Mouse (Mus musculus): ENCODE measurements at regions not wholly inside any gene's neighbourhood (a gene's known extent, or its start where the extent isn't known, plus 50 kb on each side); places are given as distances from the start of the nearest gene placed in this dataset.

DNA sequence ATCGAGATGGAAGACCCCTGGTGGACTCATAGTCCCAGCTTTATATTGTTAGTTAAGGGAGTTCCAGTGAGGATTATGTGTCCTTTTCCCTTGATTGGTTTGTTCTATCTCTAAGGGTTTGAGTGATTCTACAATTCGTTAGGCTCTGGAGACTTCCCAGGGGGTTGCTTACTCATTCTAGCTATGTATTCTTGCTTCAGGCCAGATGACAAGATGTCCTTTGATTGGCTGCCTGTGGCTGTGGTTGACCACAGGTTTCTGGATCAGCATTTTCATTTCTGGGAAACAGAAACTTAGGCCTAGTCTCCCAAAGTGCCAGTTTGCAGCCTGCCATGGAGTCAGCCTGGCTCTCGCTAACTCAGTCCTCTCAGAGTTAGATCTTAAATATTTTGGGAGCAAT, 119.3 kb upstream of the H2al1n start:
- H3K9ac ChIP-seq (ENCODE audit: low read depth, low read length), result no peak overlapping the region
- no peaks in the 10 kb centered on the region for H3K27me3 ChIP-seq (ENCODE audit: control insufficient read depth, insufficient read depth, low read length)
- H3K4me2 ChIP-seq (replicated peaks; ENCODE audit: low read depth, low read length), result no peak overlapping the region
- H3K9me3 ChIP-seq (ENCODE audit: control insufficient read depth, low read length), result no peaks in the 10 kb centered on the region
- H3K4me3 ChIP-seq (ENCODE audit: low read length), result no peak overlapping the region
- no peak for ATAC-seq (ENCODE audit: low FRiP score, low TSS enrichment)
- H3K27ac ChIP-seq (ENCODE audit: low read depth, low read length), result no peak overlapping the region
- 83% methylated on average over 3 of the region's 3 CpGs for WGBS
- H3K4me1 ChIP-seq (ENCODE audit: control insufficient read depth, insufficient read depth, low read length), result no peaks in the 10 kb centered on the region
- H3K36me3 ChIP-seq (ENCODE audit: control insufficient read depth, insufficient read depth, low read length), result no peaks in the 10 kb centered on the region

- 66% methylated on average over 2 of the region's 2 CpGs for WGBS
- Histone ChIP-seq H3K9ac (ENCODE audit: low read depth, low read length) (no peak overlapping the region), H3K9me3 (ENCODE audit: control insufficient read depth, low read length) (no peaks in the 10 kb centered on the region), H3K4me2 (replicated peaks; ENCODE audit: low read depth, low read length) (no peak overlapping the region), H3K4me3 (ENCODE audit: low read length) (no peak overlapping the region), H3K36me3 (ENCODE audit: control insufficient read depth, insufficient read depth, low read length) (no peaks in the 10 kb centered on the region), H3K27me3 (ENCODE audit: control insufficient read depth, insufficient read depth, low read length) (no peaks in the 10 kb centered on the region), H3K4me1 (ENCODE audit: control insufficient read depth, insufficient read depth, low read length) (no peaks in the 10 kb centered on the region), H3K27ac (ENCODE audit: low read depth, low read length) (no peak overlapping the region)
- ATAC-seq (ENCODE audit: low FRiP score, low TSS enrichment), result no peak; the same call in 1 of the 2 replicates
Observed at GRCm38 (mm10) chrX:14133571-14133970, 77.4 kb upstream of the H2al1n start.

DNA sequence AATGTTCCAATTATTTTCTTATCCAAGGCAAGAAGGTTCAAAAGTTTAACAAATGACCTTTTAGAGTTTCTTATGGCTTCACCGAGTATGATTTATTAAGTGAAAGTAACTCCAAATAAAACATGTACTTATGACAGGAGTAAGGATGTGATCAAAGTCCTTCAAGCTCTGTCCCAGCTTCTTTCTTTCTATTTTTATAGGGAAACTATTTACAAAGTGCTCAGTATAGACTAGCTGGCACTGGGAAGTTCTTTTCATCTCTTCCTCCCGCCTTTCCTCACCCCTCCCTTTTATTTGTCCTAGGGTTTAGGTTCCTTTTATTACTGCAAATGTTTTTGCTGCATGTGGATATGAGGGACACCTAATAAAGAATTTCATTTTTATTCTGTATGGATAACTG, 76.3 kb upstream of the H2al1n start:
- Histone ChIP-seq H3K27me3 (ENCODE audit: control insufficient read depth, insufficient read depth, low read length) (no peaks in the 10 kb centered on the region), H3K36me3 (ENCODE audit: control insufficient read depth, insufficient read depth, low read length) (no peaks in the 10 kb centered on the region), H3K4me1 (ENCODE audit: control insufficient read depth, insufficient read depth, low read length) (no peaks in the 10 kb centered on the region), H3K9ac (ENCODE audit: low read depth, low read length) (no peak overlapping the region), H3K4me2 (replicated peaks; ENCODE audit: low read depth, low read length) (no peak overlapping the region), H3K9me3 (ENCODE audit: control insufficient read depth, low read length) (no peaks in the 10 kb centered on the region), H3K27ac (ENCODE audit: low read depth, low read length) (no peak overlapping the region), H3K4me3 (ENCODE audit: low read length) (no peak overlapping the region)
- 59% methylated on average over 2 of the region's 2 CpGs for WGBS
- peak; percentile 57; the same call in 1 of the 2 replicates for ATAC-seq (ENCODE audit: low FRiP score, low TSS enrichment)

- Histone ChIP-seq H3K4me1 (ENCODE audit: control insufficient read depth, insufficient read depth, low read length) (no peaks in the 10 kb centered on the region), H3K36me3 (ENCODE audit: control insufficient read depth, insufficient read depth, low read length) (no peaks in the 10 kb centered on the region), H3K9me3 (ENCODE audit: control insufficient read depth, low read length) (no peaks in the 10 kb centered on the region), H3K4me3 (ENCODE audit: low read length) (no peak overlapping the region), H3K9ac (ENCODE audit: low read depth, low read length) (no peak overlapping the region), H3K27me3 (ENCODE audit: control insufficient read depth, insufficient read depth, low read length) (no peaks in the 10 kb centered on the region), H3K27ac (ENCODE audit: low read depth, low read length) (no peak overlapping the region), H3K4me2 (replicated peaks; ENCODE audit: low read depth, low read length) (no peak overlapping the region)
- peak; percentile 46; the same call in 1 of the 2 replicates for ATAC-seq (ENCODE audit: low FRiP score, low TSS enrichment)
- 29% methylated on average over 4 of the region's 4 CpGs for WGBS
Observed at GRCm38 (mm10) chrX:14138481-14138880, 72.5 kb upstream of the H2al1n start.
